Mouse (Mus musculus): ENCODE data around the gene Zzz3. TPM values are rescaled to one million over a fixed set of nuclear protein-coding genes. Genes with fewer than 3 reads are reported as not detected.

Zzz3 gene
- polyA plus RNA-seq, 1 experiment from 2014 or later: 34.5 TPM

- ATAC-seq (ENCODE audit: insufficient number of reproducible peaks, insufficient read depth, low FRiP score, low read depth): no peak
- no peak overlapping the region for H3K9ac ChIP-seq (ENCODE audit: low read length)
- WGBS: 75% methylated on average over 11 of the region's 11 CpGs
- no peak overlapping the region for H3K27ac ChIP-seq (replicated peaks in 1 of 2; ENCODE audit: control insufficient read depth in 1 of 2, insufficient read depth in 1 of 2, low read depth in 2 of 2, low read length in 2 of 2)
- H3K27me3 ChIP-seq (ENCODE audit: control insufficient read depth, insufficient read depth, low read length): no peaks in the 10 kb centered on the region
- no peak overlapping the region for H3K4me3 ChIP-seq (ENCODE audit: control insufficient read depth in 1 of 2, insufficient read depth in 1 of 2, low read depth in 1 of 2, low read length in 2 of 2)
- no peaks in the 10 kb centered on the region for H3K4me1 ChIP-seq (ENCODE audit: control insufficient read depth in 2 of 2, insufficient read depth in 2 of 2, low read length in 2 of 2)
- no peak overlapping the region for H3K4me2 ChIP-seq (ENCODE audit: low read length)
- H3K36me3 ChIP-seq (ENCODE audit: control insufficient read depth, insufficient read depth, low read length): peaks cover 90% of the 10 kb centered on the region
- H3K9me3 ChIP-seq (ENCODE audit: control insufficient read depth, low read length): no peaks in the 10 kb centered on the region
Observed at GRCm38 (mm10) chr3:152384106-152384505, 11.2 kb upstream of the Zzz3 start.

GRCm38 (mm10) chr3:152396278-152396987 lies 1.2 kb downstream of the Zzz3 start:
- peaks cover 22% of the 10 kb centered on the region for H3K36me3 ChIP-seq (ENCODE audit: control insufficient read depth, insufficient read depth, low read length)
- WGBS: 0% methylated on average over 45 of the region's 102 CpGs

GRCm38 (mm10) chr3:152396988-152397314 lies 1.7 kb downstream of the Zzz3 start:
- peak overlapping the region; percentile 88 for H3K4me2 ChIP-seq (ENCODE audit: low read length)
- no peaks in the 10 kb centered on the region for H3K9me3 ChIP-seq (ENCODE audit: control insufficient read depth, low read length)
- peak overlapping the region; percentile 83 to 93 for H3K4me3 ChIP-seq (ENCODE audit: control insufficient read depth in 1 of 2, insufficient read depth in 1 of 2, low read depth in 1 of 2, low read length in 2 of 2)
- no peak for ATAC-seq (ENCODE audit: insufficient number of reproducible peaks, insufficient read depth, low FRiP score, low read depth)
- H3K36me3 ChIP-seq (ENCODE audit: control insufficient read depth, insufficient read depth, low read length): peaks cover 17% of the 10 kb centered on the region
- H3K9ac ChIP-seq (ENCODE audit: low read length): peak overlapping the region; percentile 93
- under 1% methylated on average over 9 of the region's 10 CpGs for WGBS
- peak overlapping the region; percentile 61 to 99 for H3K27ac ChIP-seq (replicated peaks in 1 of 2; ENCODE audit: control insufficient read depth in 1 of 2, insufficient read depth in 1 of 2, low read depth in 2 of 2, low read length in 2 of 2)
- H3K27me3 ChIP-seq (ENCODE audit: control insufficient read depth, insufficient read depth, low read length): no peaks in the 10 kb centered on the region
- peaks cover 5 to 31% of the 10 kb centered on the region in 2 experiments; a peak in 3 of 4 replicates for H3K4me1 ChIP-seq (ENCODE audit: control insufficient read depth in 2 of 2, insufficient read depth in 2 of 2, low read length in 2 of 2)

More at GRCm38 (mm10) chr3:152396278-152396987, 1.2 kb downstream of the Zzz3 start:
- Histone ChIP-seq H3K4me1 (ENCODE audit: control insufficient read depth in 2 of 2, insufficient read depth in 2 of 2, low read length in 2 of 2) (peaks cover 5 to 26% of the 10 kb centered on the region in 2 experiments; a peak in 3 of 4 replicates), H3K4me3 (ENCODE audit: control insufficient read depth in 1 of 2, insufficient read depth in 1 of 2, low read depth in 1 of 2, low read length in 2 of 2) (peak overlapping the region; percentile 83 to 93), H3K27ac (replicated peaks in 1 of 2; ENCODE audit: control insufficient read depth in 1 of 2, insufficient read depth in 1 of 2, low read depth in 2 of 2, low read length in 2 of 2) (peak overlapping the region; percentile 99 to 100), H3K9ac (ENCODE audit: low read length) (peak overlapping the region; percentile 93), H3K4me2 (ENCODE audit: low read length) (peak overlapping the region; percentile 88), H3K27me3 (ENCODE audit: control insufficient read depth, insufficient read depth, low read length) (no peaks in the 10 kb centered on the region), H3K9me3 (ENCODE audit: control insufficient read depth, low read length) (no peaks in the 10 kb centered on the region)
- ATAC-seq (ENCODE audit: insufficient number of reproducible peaks, insufficient read depth, low FRiP score, low read depth): peak; percentile 87

- H3K4me1 ChIP-seq (ENCODE audit: control insufficient read depth in 2 of 2, insufficient read depth in 2 of 2, low read length in 2 of 2): peaks cover 7 to 36% of the 10 kb centered on the region in 2 experiments
- peaks cover 12% of the 10 kb centered on the region for H3K36me3 ChIP-seq (ENCODE audit: control insufficient read depth, insufficient read depth, low read length)
- 38% methylated on average over 9 of the region's 9 CpGs for WGBS
- H3K9me3 ChIP-seq (ENCODE audit: control insufficient read depth, low read length): no peaks in the 10 kb centered on the region
- H3K27ac ChIP-seq (replicated peaks in 1 of 2; ENCODE audit: control insufficient read depth in 1 of 2, insufficient read depth in 1 of 2, low read depth in 2 of 2, low read length in 2 of 2): peak overlapping the region; percentile 61 to 99; a peak in 3 of 4 replicates
- no peak for ATAC-seq (ENCODE audit: insufficient number of reproducible peaks, insufficient read depth, low FRiP score, low read depth)
- H3K4me2 ChIP-seq (ENCODE audit: low read length): peak overlapping the region; percentile 88
- H3K9ac ChIP-seq (ENCODE audit: low read length): peak overlapping the region; percentile 93
- H3K27me3 ChIP-seq (ENCODE audit: control insufficient read depth, insufficient read depth, low read length): no peaks in the 10 kb centered on the region
- peak overlapping the region; percentile 83 to 93; a peak in 3 of 4 replicates for H3K4me3 ChIP-seq (ENCODE audit: control insufficient read depth in 1 of 2, insufficient read depth in 1 of 2, low read depth in 1 of 2, low read length in 2 of 2)
Observed at GRCm38 (mm10) chr3:152397335-152397940, 2.2 kb downstream of the Zzz3 start.

GRCm38 (mm10) chr3:152400441-152400840 lies 5.2 kb downstream of the Zzz3 start:
- Histone ChIP-seq H3K9me3 (ENCODE audit: control insufficient read depth, low read length) (no peaks in the 10 kb centered on the region), H3K9ac (ENCODE audit: low read length) (no peak overlapping the region), H3K4me2 (ENCODE audit: low read length) (no peak overlapping the region), H3K4me1 (ENCODE audit: control insufficient read depth in 2 of 2, insufficient read depth in 2 of 2, low read length in 2 of 2) (peaks cover 5 to 33% of the 10 kb centered on the region in 2 experiments), H3K27me3 (ENCODE audit: control insufficient read depth, insufficient read depth, low read length) (no peaks in the 10 kb centered on the region), H3K36me3 (ENCODE audit: control insufficient read depth, insufficient read depth, low read length) (no peaks in the 10 kb centered on the region), H3K27ac (replicated peaks in 1 of 2; ENCODE audit: control insufficient read depth in 1 of 2, insufficient read depth in 1 of 2, low read depth in 2 of 2, low read length in 2 of 2) (no peak overlapping the region), H3K4me3 (ENCODE audit: control insufficient read depth in 1 of 2, insufficient read depth in 1 of 2, low read depth in 1 of 2, low read length in 2 of 2) (no peak overlapping the region)
- WGBS: 92% methylated on average over 5 of the region's 5 CpGs
- ATAC-seq (ENCODE audit: insufficient number of reproducible peaks, insufficient read depth, low FRiP score, low read depth): no peak

- H3K4me1 ChIP-seq (ENCODE audit: control insufficient read depth in 2 of 2, insufficient read depth in 2 of 2, low read length in 2 of 2): peaks cover 5 to 37% of the 10 kb centered on the region in 2 experiments
- 88% methylated on average over 3 of the region's 3 CpGs for WGBS
- H3K4me2 ChIP-seq (ENCODE audit: low read length): no peak overlapping the region
- ATAC-seq (ENCODE audit: insufficient number of reproducible peaks, insufficient read depth, low FRiP score, low read depth): no peak
- no peaks in the 10 kb centered on the region for H3K27me3 ChIP-seq (ENCODE audit: control insufficient read depth, insufficient read depth, low read length)
- H3K27ac ChIP-seq (replicated peaks in 1 of 2; ENCODE audit: control insufficient read depth in 1 of 2, insufficient read depth in 1 of 2, low read depth in 2 of 2, low read length in 2 of 2): no peak overlapping the region
- H3K9ac ChIP-seq (ENCODE audit: low read length): no peak overlapping the region
- H3K36me3 ChIP-seq (ENCODE audit: control insufficient read depth, insufficient read depth, low read length): no peaks in the 10 kb centered on the region
- no peaks in the 10 kb centered on the region for H3K9me3 ChIP-seq (ENCODE audit: control insufficient read depth, low read length)
- H3K4me3 ChIP-seq (ENCODE audit: control insufficient read depth in 1 of 2, insufficient read depth in 1 of 2, low read depth in 1 of 2, low read length in 2 of 2): no peak overlapping the region
Observed at GRCm38 (mm10) chr3:152400875-152401274, 5.6 kb downstream of the Zzz3 start.

GRCm38 (mm10) chr3:152401964-152402670 lies 6.8 kb downstream of the Zzz3 start:
- Histone ChIP-seq H3K27me3 (ENCODE audit: control insufficient read depth, insufficient read depth, low read length) (no peaks in the 10 kb centered on the region), H3K4me1 (ENCODE audit: control insufficient read depth in 2 of 2, insufficient read depth in 2 of 2, low read length in 2 of 2) (peaks cover 6 to 47% of the 10 kb centered on the region in 2 experiments), H3K4me3 (ENCODE audit: control insufficient read depth in 1 of 2, insufficient read depth in 1 of 2, low read depth in 1 of 2, low read length in 2 of 2) (no peak overlapping the region), H3K4me2 (ENCODE audit: low read length) (no peak overlapping the region), H3K9ac (ENCODE audit: low read length) (no peak overlapping the region), H3K36me3 (ENCODE audit: control insufficient read depth, insufficient read depth, low read length) (no peaks in the 10 kb centered on the region), H3K27ac (replicated peaks in 1 of 2; ENCODE audit: control insufficient read depth in 1 of 2, insufficient read depth in 1 of 2, low read depth in 2 of 2, low read length in 2 of 2) (peak overlapping the region in 1 of 2 experiments; percentile 27; a peak in 2 of 4 replicates), H3K9me3 (ENCODE audit: control insufficient read depth, low read length) (no peaks in the 10 kb centered on the region)
- ATAC-seq (ENCODE audit: insufficient number of reproducible peaks, insufficient read depth, low FRiP score, low read depth): no peak
- 59% methylated on average over 7 of the region's 7 CpGs for WGBS

Measured in heart, embryonic 14.5 days (tissue).